Mouse (Mus musculus) frontal cortex, postnatal 36 days (tissue): ENCODE measurements around the gene Edf1.

ENCODE experiments used
- DNase-seq, 2 experiments: peaks; one replicate each; pipeline ENCODE4 v3.0.0; 2022; ENCODE audit warnings: low spot score in 2 of 2

Edf1 gene

GRCm38 (mm10) chr2:25561946-25562345 lies 4.3 kb downstream of the Edf1 start:
- no peak for DNase-seq

- DNase-seq, result no peak
Measured at GRCm38 (mm10) chr2:25565741-25566140, 8.1 kb downstream of the Edf1 start.

- no peak for DNase-seq
Measured at GRCm38 (mm10) chr2:25566558-25566957, 8.9 kb downstream of the Edf1 start.

DNA sequence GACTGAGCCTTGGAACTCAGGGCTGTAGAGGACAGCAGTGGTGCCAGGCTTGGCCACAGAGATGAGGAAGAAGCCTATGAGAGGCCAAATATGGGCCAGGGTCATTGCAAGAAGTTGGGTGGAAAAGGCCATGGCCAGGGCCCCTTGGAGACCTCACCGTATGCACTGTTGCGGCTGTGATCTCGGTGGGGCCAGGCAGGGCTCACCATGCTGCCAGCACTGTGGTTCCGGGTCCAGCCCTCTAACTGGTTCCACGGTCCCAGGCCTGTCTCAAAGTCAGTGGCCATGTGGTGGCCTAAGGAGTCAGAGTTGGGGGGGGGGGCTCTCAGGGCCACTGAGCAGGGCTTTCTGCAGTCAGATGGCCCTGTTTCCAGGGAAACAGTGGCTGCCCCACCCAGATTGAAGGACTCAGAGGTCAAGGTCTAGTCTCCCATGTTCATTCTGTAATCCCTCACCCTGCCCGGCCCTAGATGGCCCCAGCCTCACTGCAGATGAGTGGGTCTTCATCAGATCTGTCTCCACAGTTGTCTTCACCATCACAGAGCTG lies 10.9 kb downstream of the Edf1 start:
- DNase-seq, result no peak

- DNase-seq, result no peak
Measured at GRCm38 (mm10) chr2:25569323-25569722, 11.7 kb downstream of the Edf1 start.

DNA sequence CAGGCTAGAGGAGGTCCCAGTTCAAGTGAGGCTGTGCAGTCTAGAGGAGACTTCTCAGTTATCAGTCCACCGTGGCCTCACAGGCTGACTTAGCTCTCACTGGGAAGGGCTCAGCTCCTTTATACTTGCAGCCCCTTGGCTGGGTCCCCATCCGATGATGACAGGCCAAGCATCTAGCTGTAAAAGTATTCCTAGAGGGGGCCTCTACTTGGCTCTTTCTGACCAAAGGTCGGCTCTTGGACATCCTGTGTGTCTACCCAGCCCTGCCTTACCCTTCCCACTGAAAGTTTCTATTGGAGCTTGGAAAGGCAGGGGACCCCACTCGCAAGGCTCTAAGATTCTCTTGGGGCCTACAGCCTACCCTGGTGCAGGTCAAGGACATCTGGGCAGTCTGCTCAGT lies 13.6 kb downstream of the Edf1 start:
- no peak for DNase-seq

DNA sequence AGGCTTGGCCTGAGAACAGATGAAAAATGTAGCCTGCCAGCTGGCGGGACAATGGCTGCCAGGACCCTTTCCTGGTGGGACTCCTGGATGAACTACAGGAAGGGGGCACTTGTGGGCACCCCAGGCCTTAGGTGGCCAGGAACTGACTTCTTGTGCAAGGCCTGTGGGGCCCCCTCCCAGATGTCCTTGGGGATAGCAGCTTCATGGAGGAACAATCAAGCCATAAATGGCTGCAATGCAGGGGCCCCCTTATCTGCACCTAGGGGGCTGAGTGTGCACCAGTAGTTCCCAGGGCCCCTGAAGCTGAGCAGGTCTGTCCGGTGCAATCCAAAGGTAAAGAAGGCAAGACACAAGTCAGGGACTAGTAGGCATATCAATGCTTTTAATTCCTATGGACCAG lies 15.4 kb downstream of the Edf1 start:
- no peak for DNase-seq

GRCm38 (mm10) chr2:25574136-25574535 lies 16.5 kb downstream of the Edf1 start:
- DNase-seq, result no peak

GRCm38 (mm10) chr2:25574579-25575431 lies 17.2 kb downstream of the Edf1 start, which contains the start of the genes Mamdc4 and Phpt1:
TSS of gene Mamdc4 (minus strand) at chr2:25574845.
TSS of gene Phpt1 (minus strand) at chr2:25575224.
- peak; percentile 98 for DNase-seq

GRCm38 (mm10) chr2:25575432-25576027 lies 17.9 kb downstream of the Edf1 start:
- DNase-seq, result peak in 1 of 2 experiments; percentile 46

GRCm38 (mm10) chr2:25576028-25576850 lies 18.6 kb downstream of the Edf1 start:
- DNase-seq, result peak; percentile 54 to 65

DNA sequence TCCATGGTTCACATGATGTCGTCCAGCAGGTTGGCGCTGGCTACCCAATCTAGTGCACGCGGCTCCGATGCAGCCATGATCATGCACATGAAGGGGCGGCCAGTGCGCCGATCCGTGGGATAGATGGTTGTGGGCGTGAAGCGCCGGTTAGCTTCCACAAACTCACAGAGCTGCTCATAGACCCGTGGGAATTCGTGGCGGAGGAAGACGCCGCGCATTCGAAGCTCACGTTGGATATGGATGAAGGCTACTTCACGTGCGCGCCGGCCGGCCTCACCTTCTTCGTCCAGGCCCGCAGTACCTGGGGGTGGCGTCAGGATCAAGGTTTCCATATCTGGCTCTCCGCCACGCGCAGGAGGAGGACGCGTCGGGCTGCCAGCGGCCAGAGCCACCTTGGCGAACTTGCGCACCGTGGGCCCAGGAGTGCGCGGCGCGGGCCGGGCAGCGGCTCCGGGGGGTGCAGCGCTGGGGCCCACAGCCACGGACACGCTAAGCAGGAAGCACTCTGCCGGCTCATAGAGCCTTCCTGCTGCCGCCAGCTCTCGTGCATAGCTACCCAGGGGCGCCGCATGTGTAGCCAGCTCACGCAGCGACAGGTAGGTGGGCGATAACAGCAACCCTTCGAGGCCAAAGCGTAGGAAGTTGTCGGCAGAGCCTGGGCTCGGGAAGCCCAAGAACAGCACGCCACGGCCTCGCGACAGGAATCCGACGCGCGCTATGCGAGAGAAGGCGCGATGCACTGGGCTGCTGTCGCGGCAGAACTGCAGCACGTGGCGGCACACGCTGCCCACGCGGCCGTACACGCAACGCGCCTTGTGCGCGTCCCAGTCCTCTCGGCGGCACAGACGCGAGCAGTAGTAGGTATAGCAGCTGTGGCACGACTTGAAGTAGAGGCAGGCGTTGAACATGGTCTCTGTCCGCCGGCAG lies 19.6 kb downstream of the Edf1 start:
- peak; percentile 40 to 41 for DNase-seq

- no peak for DNase-seq
Measured at GRCm38 (mm10) chr2:25577951-25578795, 20.5 kb downstream of the Edf1 start.

GRCm38 (mm10) chr2:25578796-25579736 lies 21.4 kb downstream of the Edf1 start:
- no peak for DNase-seq

DNA sequence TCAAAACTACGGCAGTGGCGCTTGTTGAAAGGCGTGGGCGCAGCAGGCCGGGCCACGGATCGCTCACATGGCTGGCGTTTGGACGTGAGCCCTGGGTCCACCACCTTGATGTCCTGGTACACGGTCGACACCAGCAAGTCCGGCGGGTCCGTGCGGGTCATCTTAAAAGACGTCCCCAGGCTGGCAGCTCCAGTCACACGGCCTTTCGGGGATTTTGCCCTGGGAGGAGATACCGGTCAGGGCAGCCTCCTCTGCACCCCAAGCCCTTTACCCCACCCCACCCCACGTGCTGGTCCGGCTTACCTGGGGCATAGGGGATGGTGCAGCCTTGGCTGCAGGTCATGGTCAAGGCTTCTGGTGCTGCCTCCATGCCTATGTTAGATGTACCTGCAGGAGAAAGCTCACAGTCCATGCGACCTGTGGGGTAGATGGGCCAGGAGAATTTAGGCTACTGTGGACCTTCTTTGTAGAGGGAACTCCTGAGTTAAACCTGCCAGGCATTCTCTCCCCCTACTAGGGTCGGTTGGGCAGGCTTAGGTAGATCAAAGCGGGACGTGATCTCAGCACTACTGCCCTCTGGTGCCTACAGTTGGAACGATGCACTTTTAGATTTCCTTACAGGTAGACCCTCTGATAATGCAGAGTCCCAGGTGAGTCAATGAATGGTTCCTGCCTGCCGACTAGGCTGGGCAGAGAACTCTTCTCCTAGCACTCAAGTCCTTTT lies 22.3 kb downstream of the Edf1 start:
- DNase-seq, result peak; percentile 56 to 75

DNA sequence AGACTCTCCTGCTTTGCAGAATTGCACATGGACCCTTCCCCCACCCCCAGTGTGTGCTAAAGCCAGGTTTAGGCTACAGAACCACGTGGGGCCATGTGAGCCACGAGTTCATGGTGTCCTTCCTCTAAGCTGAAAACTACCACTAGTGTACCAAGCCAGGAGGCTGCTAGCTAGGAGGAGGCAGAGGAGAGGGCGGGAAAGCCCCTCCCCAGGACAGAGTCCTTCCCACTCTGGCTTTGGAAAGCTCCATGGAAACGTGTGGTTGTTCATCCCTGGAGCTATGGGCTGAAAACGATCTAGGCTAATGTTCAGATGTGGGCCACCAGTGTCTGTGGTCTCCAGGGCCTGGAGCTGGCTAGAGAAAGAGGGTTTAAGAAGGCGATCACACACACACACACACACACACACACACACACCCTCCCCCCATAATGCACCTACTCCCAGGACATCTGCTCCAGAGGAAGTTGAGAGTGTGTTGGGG lies 23.0 kb downstream of the Edf1 start:
- DNase-seq, result peak; percentile 52 to 54

DNA sequence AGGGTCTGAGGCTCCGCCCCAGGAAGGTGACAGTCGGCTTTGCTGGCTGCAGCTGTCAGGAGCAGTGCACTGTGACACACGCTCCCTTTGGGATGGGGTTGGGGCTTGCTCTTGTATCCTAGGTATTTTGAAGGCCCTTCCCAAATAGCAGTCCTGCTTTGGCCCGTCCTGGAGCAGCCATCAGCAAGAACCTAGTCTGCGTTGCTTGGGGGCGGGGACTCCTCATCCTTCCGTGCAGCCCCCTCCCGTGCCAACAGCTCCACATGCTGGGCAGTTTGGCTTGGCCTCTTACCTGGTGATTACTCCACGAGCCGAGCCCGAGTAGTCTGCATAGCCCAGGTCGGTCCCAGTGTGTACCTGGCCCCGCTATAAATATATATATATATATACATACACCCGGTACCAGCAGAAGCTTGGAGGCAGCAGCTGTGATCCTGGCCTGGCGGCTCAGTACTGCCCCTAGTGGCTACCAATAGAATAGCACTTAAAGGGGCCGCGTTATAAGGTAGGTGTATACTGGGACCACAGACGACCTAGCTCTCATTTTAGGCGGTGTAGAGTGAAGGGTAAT lies 23.7 kb downstream of the Edf1 start, which contains the start of gene Ajm1:
Gene Ajm1, minus strand, starts transcription at position 464 of the 571 bp plus-strand sequence.
- DNase-seq, result peak; percentile 80 to 86
